Mouse (Mus musculus): Measurements from ENCODE around the gene Snd1.

DNA sequence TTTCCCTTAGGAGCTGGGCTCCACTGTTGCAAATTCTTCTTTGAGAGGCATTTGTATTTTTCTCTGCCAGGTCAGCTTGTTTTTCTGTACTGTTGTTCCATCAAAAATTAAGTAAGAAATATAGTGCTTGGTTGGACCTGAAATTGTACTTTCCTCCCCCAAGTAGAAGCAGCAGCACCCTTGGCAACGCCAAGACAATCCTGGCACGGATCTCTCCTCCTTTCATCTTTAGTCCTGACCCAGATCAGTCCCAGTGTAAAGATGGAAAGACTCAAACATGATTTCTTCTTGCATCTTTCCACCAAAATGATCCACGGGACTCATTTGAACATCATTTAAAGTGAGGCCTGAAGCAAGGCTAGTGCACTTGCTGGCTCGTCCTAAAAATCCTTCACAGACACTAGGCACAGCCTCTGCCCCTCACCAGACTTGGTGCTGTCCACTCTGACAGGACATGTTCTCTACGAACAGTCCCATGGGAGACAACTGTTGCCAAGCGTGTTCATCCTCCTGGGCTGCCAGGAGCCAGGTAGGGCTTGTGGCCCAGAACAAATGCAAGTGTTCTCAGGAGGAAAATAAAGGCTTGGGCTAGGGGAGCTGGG, 328.8 kb downstream of the Snd1 start:
- TF ChIP-seq GATA1 (IDR thresholded peaks at IDR 0.05; ENCODE audit: borderline replicate concordance, low read length) (no peak), CTCF (IDR thresholded peaks at IDR 0.05; ENCODE audit: low read depth, low read length) (no peak), POLR2AphosphoS5 (IDR thresholded peaks at IDR 0.05; ENCODE audit: insufficient replicate concordance, low read depth, low read length) (no peak), GATA2 (IDR thresholded peaks at IDR 0.05; ENCODE audit: borderline replicate concordance, low read depth, low read length) (no peak), TAL1 (conservative IDR thresholded peaks at IDR 0.05; ENCODE audit: low read depth, low read length) (no peak)

All from G1E (cell line).